ENCODE assay signal across 15 mouse cellular contexts in the genomic region with DNA sequence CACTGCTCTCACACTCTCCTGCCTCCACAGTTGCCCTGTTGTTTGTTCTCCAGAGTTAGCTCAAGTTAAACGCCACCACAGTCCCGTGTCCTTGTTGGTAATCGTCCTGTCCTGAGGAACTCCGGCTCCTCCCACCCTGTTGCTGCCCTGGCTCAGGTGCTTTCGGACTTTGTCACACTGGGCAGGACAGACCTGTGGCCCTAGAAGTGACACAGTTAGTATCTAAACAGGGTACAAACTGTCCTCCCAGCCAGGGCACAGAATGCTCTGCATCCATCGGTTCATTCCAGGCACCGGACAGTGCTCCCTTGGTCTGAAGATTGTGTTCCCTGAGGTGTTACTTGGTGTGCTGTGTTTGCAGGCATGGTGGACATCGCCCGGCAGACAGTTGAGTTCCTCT.
"Had no signal": no experiment of that assay in that cellular context is flagged by ENCODE, and none has a peak within 500 bp of the region (broad histone marks: within the 10 kb centered on the region; RNA-seq: fewer than 3 reads in every experiment).

No protein-coding gene starts in this region.

- H3K9me3 ChIP-seq: hindbrain, embryonic 10.5 days; intestine, embryonic 15.5 days; limb, embryonic 15.5 days; midbrain, embryonic 13.5 days; neural tube, embryonic 15.5 days had no signal

- H3K27me3 ChIP-seq: intestine, embryonic 15.5 days; limb, embryonic 15.5 days; midbrain, embryonic 13.5 days; neural tube, embryonic 15.5 days had no signal

- H3K9ac ChIP-seq: hindbrain, embryonic 14.5 days; intestine, embryonic 15.5 days; limb, embryonic 15.5 days; midbrain, embryonic 13.5 days; neural tube, embryonic 15.5 days had no signal

- H3K4me1 ChIP-seq: hindbrain, embryonic 10.5 days; intestine, embryonic 15.5 days; limb, embryonic 15.5 days; midbrain, embryonic 13.5 days; neural tube, embryonic 15.5 days had no signal

- H3K27ac ChIP-seq: hindbrain, embryonic 10.5 days; hindbrain, embryonic 14.5 days; intestine, embryonic 15.5 days; left cerebral cortex, adult 2 months; limb, embryonic 15.5 days; midbrain, embryonic 13.5 days; neural tube, embryonic 15.5 days; stomach, postnatal 0 days had no signal

- H3K4me2 ChIP-seq: hindbrain, embryonic 14.5 days; intestine, embryonic 15.5 days; limb, embryonic 15.5 days; midbrain, embryonic 13.5 days; neural tube, embryonic 15.5 days had no signal

- H3K4me3 ChIP-seq: hindbrain, embryonic 10.5 days; intestine, embryonic 15.5 days; left cerebral cortex, adult 2 months; limb, embryonic 15.5 days; midbrain, embryonic 13.5 days; myocyte; neural tube, embryonic 15.5 days had no signal

- ATAC-seq: intestine, embryonic 15.5 days; lung, postnatal 0 days; midbrain, embryonic 13.5 days had no signal

- DNase-seq: lung, adult 2 months; lung, postnatal 36 days; right cerebral cortex, adult 18-20 months; thymus, adult 18-20 months; thymus, postnatal 25 days had no signal
